Mouse (Mus musculus): ENCODE measurements around the gene Olfr854.

Olfr854 gene
- long read RNA-seq, experiment 1, result 0 reads
- long read RNA-seq, experiment 2, result 0 reads

DNA sequence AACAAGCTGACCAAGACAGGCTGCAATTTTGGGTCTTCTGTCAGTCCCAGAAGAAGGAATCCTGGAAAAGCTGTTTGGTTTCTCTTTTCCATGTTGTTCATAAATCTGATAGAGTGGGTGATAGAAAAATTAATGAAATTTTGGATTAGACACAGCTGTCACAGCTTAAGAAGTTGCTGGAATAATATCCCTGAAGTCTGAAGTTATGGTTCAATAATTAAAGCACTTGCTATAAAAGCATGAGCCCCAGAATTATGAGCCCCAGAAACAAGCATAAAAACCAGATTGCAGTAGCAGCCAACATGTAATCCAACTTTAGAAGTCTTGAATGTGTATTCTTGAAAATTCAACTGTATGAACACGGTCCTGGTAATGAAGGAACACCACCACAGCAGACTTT, at the start of gene Olfr854:
Olfr854 (minus strand) TSS at position 101 of the 400 bp plus-strand sequence.
- intact Hi-C loops (cut with DNase I), result no loop called here

DNA sequence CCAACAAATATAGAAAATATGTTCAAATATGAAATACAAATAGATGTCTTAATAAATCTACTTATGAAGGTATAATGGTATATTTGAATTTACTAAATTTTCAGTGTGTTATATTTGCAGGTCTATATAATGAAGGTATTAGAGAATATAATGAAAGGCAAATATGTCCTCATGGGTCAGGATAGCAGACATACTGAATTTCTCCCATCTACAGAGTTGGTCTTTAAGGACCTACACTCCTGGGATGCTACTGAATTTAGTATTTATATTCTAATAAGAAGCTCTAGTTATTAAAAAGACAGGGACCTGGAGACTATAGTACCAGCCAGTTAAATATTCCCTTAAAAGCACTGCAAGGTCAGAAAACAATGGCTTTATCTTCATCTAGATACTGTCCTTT, 15.1 kb upstream of the Olfr854 start, which contains the start of gene Olfr855:
Olfr855 (plus strand) TSS at position 301 of the 400 bp plus-strand sequence.
- intact Hi-C loops (cut with DNase I), result no loop called here

DNA sequence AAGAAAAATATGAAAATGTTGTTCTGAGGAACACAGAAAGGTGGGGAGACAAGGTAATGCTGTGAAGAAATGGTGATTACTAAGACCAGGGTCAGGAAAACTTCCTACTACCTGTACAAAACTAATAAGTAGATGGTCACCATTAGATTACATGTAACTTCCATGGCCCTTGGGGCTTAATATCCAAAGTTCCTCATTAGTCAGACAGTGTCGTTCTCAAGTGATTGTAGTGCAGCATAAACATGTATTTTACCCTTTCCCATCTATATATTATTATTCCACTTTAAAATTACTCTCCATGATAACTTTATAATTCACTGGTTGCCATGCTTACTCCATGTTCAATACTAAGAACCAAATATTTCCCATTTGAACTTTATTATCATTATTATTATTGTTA, 26.2 kb downstream of the Olfr854 start, which contains the start of gene Olfr853:
Olfr853 (minus strand) TSS at position 101 of the 400 bp plus-strand sequence.
- intact Hi-C loops (cut with DNase I), result no loop called here

Measured in adrenal gland (tissue).